Mouse (Mus musculus) layer of hippocampus, adult 2 months (tissue): ENCODE results near the gene Dbp. TPM values are rescaled to one million over a fixed set of nuclear protein-coding genes. Genes with fewer than 3 reads are reported as not detected.
A peak's percentile ranks its signal among the peaks of the same experiment; 100 is the strongest.

ENCODE experiments used
- DNase-seq, 2 experiments: peaks; one replicate each; pipeline ENCODE4 v3.0.0; 2022; ENCODE audit warnings: low spot score in 2 of 2
- H3K27ac ChIP-seq: fragments of 200-600 bp; 2 replicates; pipeline ENCODE4 v1.8.1; 2022
- H3K4me3 ChIP-seq: fragments of 200-600 bp; 2 replicates; pipeline ENCODE4 v1.8.1; 2022; ENCODE audit warnings: mild to moderate bottlenecking
- CTCF ChIP-seq: fragments of 200-600 bp; conservative IDR thresholded peaks from 2 replicates; pipeline ENCODE4 v1.8.1; 2022; ENCODE audit warnings: antibody characterized with exemption, mild to moderate bottlenecking, moderate library complexity
- total RNA-seq, 2 experiments: library from RNA; stranded (reverse); gene quantifications; 2 replicates each; pipeline ENCODE4 v1.2.3; 2021

The Dbp gene
- total RNA-seq, 2 experiments from 2014 or later = 69.2 to 72.8 TPM

- H3K27ac ChIP-seq = peak overlapping the region; percentile 97
- DNase-seq = no peak
- H3K4me3 ChIP-seq = peak overlapping the region; percentile 80
- no peak for TF ChIP-seq CTCF
These were observed 12.3 kb downstream of the Dbp start for GRCm38 (mm10) chr7:45716952-45717917.

- H3K27ac ChIP-seq = peak within 1 kb of the TSS; percentile 97
- H3K4me3 ChIP-seq = peak within 1 kb of the TSS; percentile 80
- DNase-seq = peak; percentile 97 to 99
- peak; percentile 27 for TF ChIP-seq CTCF
These were observed 13.0 kb downstream of the Dbp start, which contains the start of gene Sphk2 for GRCm38 (mm10) chr7:45717918-45718297. Gene Sphk2 (minus strand): TSS chr7:45718002.

GRCm38 (mm10) chr7:45718331-45718730 lies 13.4 kb downstream of the Dbp start:
- no peak for TF ChIP-seq CTCF
- Histone ChIP-seq H3K27ac (peak overlapping the region; percentile 97), H3K4me3 (peak overlapping the region; percentile 80)
- DNase-seq = no peak

GRCm38 (mm10) chr7:45719180-45719579 lies 14.3 kb downstream of the Dbp start:
- peak overlapping the region; percentile 80 for H3K4me3 ChIP-seq

GRCm38 (mm10) chr7:45719738-45720412 lies 15.0 kb downstream of the Dbp start:
- no peak for TF ChIP-seq CTCF
- DNase-seq = no peak
- no peak overlapping the region for H3K27ac ChIP-seq

More at GRCm38 (mm10) chr7:45719180-45719579, 14.3 kb downstream of the Dbp start:
- no peak for DNase-seq
- peak overlapping the region; percentile 97; the same call in 1 of the 2 replicates for H3K27ac ChIP-seq
- TF ChIP-seq CTCF = no peak

GRCm38 (mm10) chr7:45720413-45721233 lies 15.7 kb downstream of the Dbp start, which contains the start of gene Fam83e:
Gene Fam83e (plus strand): TSS chr7:45721212.
- TF ChIP-seq CTCF = peak; percentile 56
- H3K4me3 ChIP-seq = no peak within 1 kb of the TSS
- no peak for DNase-seq
- no peak within 1 kb of the TSS for H3K27ac ChIP-seq

More at GRCm38 (mm10) chr7:45719738-45720412, 15.0 kb downstream of the Dbp start:
- no peak overlapping the region for H3K4me3 ChIP-seq

GRCm38 (mm10) chr7:45721234-45721571 lies 16.3 kb downstream of the Dbp start:
- no peak for TF ChIP-seq CTCF
- no peak overlapping the region for H3K27ac ChIP-seq
- no peak overlapping the region for H3K4me3 ChIP-seq
- DNase-seq = no peak

- TF ChIP-seq CTCF = no peak
- Histone ChIP-seq H3K27ac (no peak overlapping the region), H3K4me3 (no peak overlapping the region)
- DNase-seq = no peak
These were observed 16.9 kb downstream of the Dbp start for GRCm38 (mm10) chr7:45721642-45722347.

- DNase-seq = no peak
These were observed 17.4 kb downstream of the Dbp start for GRCm38 (mm10) chr7:45722348-45722713.

GRCm38 (mm10) chr7:45723301-45723700 lies 18.4 kb downstream of the Dbp start:
- H3K4me3 ChIP-seq = no peak overlapping the region
- H3K27ac ChIP-seq = no peak overlapping the region
- no peak for TF ChIP-seq CTCF
- DNase-seq = no peak

More at GRCm38 (mm10) chr7:45722348-45722713, 17.4 kb downstream of the Dbp start:
- Histone ChIP-seq H3K4me3 (no peak overlapping the region), H3K27ac (0 out of 2 replicates have a peak overlapping the region, but pooled peaks have one; percentile 36)
- 0 out of 2 replicates have a peak, but pooled peaks have one; percentile 17 for TF ChIP-seq CTCF

GRCm38 (mm10) chr7:45723781-45724180 lies 18.9 kb downstream of the Dbp start:
- Histone ChIP-seq H3K27ac (no peak overlapping the region), H3K4me3 (no peak overlapping the region)
- no peak for TF ChIP-seq CTCF
- DNase-seq = no peak

- no peak for TF ChIP-seq CTCF
- H3K27ac ChIP-seq = no peak overlapping the region
- no peak for DNase-seq
- no peak overlapping the region for H3K4me3 ChIP-seq
These were observed 20.3 kb downstream of the Dbp start for GRCm38 (mm10) chr7:45725151-45725550.
